Mouse (Mus musculus): ENCODE results near the gene Aldoc.
"Not testable (repeated sequence)": the region's sequence is repeated elsewhere in the genome, so short reads cannot be mapped to it uniquely, and the experiment has no call there.

Gene Aldoc

DNA sequence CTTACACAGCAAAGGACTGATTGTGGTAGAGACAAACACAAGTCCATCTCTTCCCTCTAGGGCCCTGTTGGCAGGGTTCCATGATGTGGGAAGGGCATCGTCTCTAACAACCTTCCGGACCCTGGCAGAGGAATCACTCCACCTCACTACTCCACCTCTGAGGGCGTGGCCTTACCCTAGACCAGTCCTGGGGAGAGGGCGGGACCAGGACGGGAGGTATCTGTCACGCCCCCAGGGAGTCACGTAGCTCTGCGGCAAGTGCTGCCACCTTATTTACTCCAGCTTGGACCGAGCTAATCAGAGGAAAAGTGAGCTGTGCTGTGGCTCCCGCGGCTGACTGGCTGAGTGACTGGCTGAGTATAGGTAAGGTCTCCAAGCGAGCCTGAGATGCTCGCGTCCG lies at the start of gene Aldoc:
Aldoc (plus strand) TSS at position 109 of the 400 bp plus-strand sequence.
- DNase-seq, result peak; percentile 97

DNA sequence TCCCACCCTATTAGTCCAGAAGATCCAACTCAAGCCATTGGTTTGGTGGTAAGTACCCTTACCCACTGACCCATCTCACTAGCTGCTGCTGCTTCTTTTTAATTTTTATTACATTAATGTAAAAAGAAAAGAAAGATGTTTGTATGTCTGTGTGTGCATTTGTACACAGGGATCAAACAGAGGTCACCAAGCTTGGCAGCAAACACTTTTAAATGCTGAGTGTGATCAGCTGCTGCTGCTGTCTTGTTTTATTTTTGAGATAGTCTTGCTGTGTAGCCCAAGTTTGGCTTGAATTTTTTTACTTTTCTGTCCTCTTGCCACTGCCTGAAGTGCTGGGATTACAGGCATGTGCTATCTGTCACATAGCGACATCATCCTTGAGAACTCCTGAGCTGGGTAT lies 47.2 kb upstream of the Aldoc start:
- no peak for DNase-seq

DNA sequence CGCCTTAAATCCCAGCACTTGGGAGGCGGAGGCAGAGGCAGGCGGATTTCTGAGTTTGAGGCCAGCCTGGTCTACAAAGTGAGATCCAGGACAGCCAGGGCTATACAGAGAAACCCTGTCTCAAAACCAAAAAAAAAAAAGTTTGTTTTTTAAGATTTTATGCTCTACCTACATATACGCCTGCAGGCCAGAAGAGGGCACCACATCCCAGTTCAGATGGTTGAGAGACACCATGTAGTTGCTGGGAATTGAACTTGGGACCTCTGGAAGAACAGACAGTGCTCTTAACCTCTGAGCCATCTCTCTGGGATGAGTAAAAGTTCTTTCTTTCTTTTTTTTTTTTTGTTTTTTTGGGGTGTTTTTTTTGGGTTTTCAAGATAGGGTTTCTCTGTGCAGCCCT lies 46.6 kb upstream of the Aldoc start:
- DNase-seq, result not testable (repeated sequence)

DNA sequence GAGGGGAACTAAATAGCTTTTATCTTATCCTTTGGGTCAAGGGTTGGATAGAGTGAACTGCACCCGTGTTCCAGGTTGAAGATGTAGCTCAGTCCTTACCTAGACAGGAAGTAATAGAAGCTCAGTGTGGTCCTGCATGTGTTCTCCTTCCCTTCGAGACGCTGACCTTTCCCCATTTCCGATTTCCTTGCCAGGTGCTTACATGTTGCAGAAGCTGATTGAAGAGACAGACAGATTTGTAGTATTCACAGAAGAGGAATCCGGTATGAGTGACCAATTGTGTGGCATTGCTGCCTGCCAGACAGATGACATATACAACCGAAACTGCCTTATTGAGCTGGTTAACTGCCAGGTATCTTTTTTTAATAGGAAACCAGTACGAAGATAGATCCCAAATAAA lies 43.9 kb upstream of the Aldoc start:
- peak; percentile 93 for DNase-seq

DNA sequence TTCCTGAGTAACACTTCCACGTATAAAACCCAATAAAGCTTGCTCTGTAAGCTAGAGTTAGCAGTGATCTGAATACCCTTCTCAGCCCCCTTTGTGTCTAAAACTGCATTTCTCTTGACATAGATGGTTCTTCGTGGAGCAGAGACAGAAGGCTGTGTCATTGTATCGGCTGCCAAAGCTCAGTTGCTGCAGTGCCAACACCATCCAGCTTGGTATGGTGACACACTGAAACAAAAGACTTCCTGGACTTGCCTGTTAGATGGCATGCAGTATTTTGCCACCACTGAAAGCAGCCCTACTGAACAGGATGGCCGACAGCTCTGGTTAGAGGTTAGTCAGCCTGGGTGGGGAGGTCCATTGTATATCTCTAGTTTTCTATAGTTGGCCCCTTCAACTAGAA lies 43.2 kb upstream of the Aldoc start:
- no peak for DNase-seq

DNA sequence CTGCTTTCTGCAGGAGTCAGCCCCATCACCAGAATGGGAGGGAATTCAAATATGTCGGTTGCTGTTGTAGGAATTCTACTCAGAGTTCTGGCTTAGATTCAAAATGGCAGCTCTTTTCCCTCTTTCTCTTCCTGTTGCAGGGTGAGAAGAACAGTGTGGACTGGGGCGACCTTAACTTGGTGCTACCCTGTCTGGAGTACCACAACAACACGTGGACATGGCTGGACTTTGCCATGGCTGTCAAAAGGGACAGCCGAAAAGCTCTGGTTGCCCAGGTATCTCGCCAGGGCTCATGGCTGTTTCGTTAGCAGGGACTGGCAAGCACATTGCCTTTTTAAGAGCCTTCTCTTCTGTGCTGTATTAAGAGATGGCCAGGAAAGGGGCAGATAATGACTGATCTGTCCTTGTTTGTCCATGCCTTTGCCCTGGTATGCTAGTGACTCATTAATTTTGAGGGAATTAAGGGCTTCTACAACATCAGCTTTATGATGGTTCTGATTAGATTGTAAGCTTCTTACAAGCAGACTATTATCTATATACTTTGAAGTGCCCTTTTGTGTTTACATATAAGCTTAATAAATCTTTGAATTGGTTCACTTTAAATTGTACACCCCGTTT lies 33.5 kb upstream of the Aldoc start:
- no peak for DNase-seq

DNA sequence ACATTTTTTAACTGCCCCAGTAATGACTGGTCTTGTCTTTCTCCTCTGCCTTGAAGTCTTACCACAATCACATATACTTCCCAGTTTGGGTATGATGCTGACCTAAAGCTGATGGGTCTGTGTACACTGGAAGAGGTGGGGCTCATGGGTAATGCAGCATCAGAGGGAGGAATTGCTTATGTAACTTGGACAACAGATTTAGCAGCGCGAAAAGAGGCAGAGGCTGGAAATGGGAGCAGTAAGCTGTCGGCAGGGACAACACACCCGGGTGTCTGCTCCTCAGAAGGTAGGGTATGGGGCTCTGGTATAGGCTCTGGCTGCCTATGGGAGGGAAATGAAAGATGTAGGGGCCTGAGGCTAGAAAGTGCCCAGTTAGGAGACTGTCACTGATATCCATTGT lies 32.1 kb upstream of the Aldoc start, which contains the start of gene BC030499:
BC030499 (plus strand) TSS at position 188 of the 400 bp plus-strand sequence.
- no peak for DNase-seq

DNA sequence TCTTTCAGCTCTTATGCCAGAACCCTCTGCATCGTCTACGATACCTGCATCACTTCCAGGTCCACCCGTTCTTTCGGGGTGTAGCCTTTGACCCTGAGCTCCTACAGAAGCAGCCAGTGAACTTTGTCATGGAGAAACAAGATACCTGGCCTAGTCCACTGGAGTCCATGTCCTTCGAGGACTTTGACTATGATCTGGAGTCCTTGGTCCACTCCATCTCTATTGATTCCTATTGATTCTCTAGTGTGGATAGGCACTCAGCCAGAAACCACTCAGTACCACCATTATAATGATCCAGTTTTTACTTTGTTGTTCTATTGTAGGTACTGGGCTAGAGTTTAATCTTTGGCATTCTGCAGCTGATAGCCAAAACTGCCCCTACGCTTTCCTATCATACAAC lies 28.2 kb upstream of the Aldoc start:
- DNase-seq, result no peak

DNA sequence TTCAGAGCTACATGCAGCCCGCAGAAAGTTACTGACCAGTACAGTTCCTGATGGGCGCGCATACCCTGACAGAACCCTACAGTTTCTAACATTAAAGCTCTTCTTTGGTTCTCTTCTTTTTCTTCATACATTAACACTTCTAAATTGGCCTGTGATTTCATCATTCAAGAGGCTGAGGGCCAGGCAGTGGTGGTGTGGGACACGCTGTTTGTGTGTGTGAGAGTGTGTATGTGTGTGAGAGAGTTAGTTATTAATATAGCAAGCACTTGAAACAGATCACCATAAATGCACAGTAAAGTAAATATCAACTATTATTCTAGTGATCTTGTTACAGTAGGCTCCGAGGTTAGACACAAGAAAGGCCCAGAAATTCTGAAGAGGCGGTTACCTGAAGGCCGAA lies 21.9 kb upstream of the Aldoc start:
- no peak for DNase-seq

DNA sequence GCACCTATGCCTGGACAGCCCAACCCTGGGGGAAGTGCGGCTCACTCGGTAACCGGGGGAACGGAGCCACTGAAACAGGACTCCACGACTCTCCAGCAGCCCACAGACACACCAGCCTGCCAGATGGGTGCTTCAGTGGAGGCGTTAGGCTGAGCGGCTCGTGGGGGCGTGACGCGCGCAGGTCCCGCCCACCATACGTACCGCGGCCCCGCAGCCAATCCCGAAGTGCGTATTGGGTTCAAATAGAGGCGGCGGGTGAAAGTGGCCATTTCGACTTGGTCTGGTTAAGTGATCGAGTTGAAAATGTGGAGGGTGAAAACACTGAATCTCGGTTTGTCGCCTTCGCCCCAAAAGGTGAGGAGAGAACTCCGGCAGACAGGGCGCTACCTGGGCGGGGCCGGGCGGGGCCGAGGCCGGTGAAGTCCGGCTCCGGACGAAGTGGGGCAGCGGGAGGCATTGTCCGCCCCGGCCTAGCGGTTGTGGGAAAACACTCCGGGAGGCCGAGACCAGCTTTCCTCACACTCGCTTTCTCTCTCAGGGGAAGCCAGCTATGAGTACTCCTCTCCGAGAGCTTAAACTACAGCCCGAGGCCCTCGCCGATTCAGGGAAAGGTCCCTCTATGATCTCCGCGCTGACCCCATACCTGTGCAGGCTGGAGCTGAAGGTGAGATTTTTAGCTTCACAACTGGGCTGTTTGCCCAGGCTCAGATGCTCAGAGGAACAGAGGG lies 21.2 kb upstream of the Aldoc start, which contains the start of gene Spag5:
Spag5 (plus strand) TSS at position 173 of the 728 bp plus-strand sequence.
- DNase-seq, result peak; percentile 99

DNA sequence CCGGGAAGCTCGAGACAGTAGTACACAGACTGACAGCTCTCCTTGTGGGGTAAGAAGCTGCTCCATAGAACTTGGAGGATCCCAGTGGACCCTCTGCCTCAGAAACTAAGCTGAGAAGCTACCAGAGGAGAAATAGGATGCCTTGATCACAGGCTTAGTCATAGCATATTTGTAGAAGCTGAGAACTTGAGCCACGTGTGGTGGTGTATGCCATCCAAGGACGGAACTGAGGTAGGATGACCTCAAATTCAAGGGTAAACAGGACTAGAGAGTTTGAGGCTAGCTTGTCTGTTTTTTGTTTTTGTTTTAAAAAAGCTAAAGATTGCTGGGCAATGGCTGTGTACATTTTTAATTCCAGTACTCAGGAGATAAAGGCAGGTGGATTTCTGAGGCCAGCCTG lies 17.5 kb upstream of the Aldoc start:
- DNase-seq, result no peak

DNA sequence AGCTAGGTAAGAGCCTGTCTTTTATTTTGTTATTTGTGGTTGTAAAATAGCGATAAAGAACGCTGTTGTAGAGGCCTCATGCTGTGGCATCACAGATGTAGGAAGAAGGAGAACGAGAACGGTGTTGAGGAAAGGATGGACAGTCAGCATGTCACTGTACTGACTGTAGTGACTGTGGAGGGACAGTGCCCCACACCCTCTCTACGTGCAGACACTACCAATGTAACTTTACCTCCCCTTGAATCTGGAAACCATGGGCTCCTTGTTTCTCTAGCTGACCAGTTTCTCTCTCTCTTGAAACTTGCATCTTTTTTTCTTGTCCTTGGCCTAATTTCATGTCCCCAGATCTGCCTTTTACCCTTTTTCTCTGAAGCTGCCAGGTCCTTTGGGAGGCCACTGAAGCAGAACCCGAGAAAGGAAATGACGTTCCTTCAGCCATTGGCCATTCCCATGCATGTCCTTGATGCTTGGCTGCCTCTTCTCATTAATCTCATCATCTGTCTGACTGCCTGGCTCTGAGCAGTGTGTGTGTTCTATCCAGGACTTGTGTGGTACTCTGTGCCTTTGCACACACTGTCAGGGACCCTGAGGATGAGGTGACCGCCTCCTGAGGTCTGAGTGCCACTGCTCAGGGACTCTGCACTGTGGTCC lies 11.8 kb upstream of the Aldoc start:
- DNase-seq, result no peak

DNA sequence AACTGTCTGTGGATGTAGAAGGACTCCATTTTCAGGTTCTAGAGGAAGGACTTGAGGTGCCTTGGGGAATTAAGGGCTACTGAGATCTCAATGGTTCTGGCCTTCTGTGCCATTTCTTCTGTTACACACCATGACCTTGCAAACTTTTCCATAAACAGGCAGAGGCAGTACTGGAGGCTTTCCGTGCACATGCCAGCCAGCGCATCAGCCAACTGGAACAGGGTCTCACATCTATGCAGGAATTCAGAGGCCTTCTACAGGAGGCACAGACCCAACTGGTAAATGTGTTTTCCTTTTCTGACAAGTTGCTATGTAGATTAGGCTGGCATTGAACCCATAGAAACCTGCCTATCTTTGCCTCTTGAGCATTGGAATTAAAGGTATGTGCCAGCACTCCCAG lies 9.1 kb upstream of the Aldoc start:
- DNase-seq, result no peak

DNA sequence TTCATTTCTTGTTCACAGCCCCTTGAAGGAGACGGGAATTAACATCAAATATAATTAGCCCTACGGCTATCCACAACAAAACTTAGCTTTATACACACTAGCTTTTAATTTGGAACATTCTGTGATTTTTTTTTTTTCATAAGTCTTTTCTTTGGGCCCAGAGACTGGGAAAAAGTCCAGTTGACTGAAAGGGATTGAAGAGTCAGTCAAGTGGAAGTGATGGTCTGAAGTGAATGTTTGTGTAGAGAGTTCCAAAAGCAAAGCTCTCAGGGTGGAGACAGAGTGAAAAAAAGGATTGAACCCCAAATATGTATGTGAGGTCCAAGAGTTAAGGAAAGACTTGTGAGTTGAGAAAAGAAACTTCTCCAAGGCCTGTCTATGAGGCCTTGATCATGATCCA lies 4.4 kb upstream of the Aldoc start:
- no peak for DNase-seq

DNA sequence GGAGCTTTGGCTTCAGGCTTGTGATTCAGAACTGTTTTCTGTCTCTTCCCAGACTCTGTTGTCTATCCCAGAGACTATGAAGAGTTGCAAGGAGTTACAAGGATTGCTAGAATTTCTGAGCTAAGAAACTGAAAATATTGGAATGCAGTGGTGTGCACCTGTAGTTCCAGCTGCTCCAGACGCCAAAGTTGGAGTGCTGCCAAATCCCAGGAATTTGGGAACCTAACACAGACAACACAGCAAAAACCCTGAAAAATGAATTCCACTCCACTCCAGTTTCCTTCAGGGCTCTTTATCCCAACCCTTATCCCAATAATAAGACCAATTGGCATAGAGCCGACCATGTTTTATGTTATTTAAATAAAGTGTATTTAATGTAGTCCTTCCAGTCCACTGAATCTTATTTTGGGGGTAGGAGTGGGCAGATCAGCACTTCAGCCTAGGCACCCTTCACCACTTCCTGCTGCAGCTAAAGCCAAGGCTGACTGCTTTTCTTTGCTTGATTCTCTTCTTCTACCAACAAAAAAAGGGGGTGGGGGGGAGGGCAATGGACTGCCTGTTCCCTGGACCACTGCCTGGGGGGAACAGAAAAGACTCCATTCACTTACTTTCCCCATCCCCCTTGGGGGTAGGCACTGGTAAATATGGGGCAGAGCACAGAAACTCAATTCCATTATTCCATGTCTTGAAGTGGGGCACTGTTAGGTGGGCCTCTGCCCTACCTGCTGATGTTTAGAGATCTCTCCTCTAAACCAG lies 514 bp upstream of the Aldoc start:
- DNase-seq, result peak; percentile 23

DNA sequence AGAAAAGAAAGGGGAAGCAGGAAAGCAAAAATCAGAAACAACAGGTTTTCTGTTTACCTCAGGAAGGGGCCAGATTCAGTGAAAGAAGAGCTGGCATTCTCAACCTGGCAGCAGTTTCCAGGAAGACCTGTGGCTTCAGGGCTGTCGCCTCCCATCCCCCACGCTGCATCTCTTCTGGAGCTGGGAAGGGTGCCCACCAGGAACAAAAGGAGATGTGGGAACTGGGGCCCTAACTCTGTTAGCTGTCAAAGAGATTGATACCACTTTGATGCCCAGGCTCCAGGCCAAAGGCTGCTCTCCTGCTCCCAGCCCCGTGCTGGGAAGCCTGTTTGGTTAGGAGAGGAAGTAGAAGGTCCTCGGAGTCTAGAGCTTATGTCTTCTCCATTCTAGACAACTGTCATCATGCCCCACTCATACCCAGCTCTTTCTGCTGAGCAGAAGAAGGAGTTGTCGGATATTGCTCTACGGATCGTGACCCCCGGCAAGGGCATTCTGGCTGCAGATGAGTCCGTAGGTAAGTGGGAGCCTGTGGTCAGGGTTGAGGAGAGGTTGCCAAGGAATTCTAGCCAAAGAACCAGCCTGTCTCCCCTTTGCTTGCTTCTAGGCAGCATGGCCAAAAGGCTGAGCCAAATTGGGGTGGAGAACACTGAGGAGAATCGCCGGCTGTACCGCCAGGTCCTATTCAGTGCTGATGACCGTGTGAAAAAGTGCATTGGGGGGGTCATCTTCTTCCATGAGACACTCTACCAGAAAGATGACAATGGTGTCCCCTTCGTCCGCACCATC lies 1.4 kb downstream of the Aldoc start:
- no peak for DNase-seq

DNA sequence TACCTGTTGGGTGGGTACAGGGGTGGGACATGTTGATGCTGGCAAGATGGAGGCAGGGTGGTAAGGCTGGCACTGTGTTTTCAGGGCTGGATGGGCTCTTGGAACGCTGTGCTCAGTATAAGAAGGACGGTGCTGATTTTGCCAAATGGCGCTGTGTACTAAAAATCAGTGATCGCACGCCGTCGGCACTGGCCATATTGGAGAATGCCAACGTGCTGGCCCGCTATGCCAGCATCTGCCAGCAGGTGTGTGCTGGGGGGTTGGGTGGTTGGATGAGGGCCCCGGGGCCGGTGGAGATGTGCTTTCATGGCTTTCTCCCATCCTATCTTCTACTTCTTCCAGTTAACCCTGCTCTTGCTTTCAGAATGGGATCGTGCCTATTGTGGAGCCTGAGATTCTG lies 2.2 kb downstream of the Aldoc start:
- DNase-seq, result no peak

DNA sequence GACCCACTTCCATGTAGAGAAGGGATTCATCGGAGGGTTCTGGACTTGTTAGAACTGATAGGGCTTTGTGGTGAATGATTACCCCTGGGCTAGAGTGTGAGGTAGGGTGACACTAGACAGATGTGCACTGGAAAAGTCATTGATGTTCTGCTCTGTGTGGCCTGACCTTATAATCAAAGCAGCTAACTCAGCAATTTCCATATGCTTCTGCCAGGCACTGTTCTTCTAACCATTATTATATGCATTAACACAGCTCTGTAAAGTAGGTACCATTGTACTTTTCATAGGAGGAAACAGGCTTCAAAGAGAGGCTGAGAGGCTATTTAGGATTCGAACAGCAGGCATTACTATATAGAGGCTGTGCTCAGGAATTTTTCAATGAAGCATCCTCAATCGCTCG lies 4.4 kb downstream of the Aldoc start:
- no peak for DNase-seq

DNA sequence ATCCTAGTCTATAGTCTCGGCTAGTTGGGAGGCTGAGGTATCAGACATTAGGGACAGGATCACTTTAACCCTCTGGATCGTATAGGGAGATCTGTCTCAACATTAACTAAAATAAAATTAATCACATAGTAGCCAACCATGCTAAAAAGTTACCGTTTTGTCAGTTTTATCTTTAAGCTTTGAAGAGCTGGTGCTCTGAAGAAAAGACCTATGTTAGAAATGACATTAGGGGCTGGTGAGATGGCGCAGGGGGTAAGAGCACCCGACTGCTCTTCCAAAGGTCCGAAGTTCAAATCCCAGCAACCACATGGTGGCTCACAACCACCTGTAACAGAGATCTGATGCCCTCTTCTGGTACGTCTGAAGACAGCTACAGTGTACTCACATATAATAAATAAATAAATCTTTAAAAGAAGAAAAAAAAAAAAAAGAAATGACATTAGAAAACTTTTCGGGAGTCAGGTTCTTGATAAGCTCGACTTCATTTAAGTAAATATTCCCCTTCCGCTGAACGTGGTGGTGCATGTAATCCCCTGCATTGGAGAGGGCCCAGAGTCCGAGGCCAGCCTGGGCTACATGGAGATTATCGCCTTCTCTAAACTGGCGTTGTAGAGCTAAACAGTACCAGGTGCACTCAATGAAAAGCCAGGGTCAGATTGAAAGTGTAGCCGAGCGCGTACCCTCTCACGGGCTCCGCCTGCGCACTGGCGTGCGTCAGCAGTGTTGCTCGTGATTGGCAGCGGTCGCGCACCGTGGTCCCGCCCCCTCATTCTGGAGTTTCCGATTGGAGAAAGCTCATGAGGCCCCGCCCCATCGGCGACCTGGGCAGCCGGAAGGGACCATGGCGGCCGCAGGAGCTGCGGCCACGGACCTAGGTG lies 5.1 kb downstream of the Aldoc start, which contains the start of gene Pigs:
Pigs (plus strand) TSS at position 782 of the 878 bp plus-strand sequence.
- peak; percentile 100 for DNase-seq

DNA sequence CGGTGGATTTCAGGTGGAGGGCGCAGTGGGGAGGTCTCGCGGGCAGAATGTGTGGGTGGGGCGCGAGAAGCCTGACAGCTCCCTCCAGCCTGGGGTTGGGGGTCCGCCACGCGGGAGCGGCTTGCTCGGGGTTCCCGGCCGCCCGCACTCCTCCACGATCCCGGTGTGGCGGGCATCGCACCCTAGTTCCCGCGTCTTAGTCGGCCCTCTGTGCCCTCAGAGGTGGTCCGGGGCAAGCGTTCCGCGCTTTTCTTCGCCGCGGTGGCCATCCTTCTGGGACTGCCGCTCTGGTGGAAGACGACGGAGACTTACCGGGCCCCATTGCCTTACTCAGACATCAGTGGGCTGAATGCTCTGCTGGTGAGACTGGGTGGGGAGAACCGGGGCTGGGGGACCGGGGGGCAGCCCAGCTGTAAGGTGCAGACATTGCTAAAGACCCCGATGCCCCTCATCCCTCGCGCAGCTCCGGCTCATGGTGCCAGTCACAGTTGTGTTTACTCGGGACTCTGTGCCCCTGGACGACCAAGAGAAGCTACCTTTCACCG lies 5.8 kb downstream of the Aldoc start:
- no peak for DNase-seq

DNA sequence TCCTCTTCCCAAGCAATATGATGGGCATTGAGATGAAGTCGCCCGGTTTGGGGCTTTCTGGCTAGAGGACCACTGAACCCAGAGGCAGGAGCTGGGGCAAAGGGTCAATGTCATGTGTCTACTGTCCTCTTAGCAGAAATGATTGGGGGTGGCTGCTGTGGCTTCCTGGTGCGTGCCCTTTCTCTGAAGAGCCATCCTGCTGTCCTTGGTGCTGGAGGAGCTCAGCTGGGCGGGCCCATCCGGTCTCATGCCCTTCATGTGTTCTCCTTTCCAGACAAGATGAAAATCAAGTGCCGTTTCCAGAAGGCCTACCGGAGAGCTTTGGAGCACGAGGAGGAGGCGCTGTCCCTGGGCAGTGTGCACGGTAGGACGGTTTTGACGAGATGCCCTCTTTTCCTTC lies 9.9 kb downstream of the Aldoc start:
- DNase-seq, result no peak
